Mouse (Mus musculus) midbrain, embryonic 13.5 days (tissue): Measurements from ENCODE around the gene Arhgef2. TPM values are rescaled to one million over a fixed set of nuclear protein-coding genes. Genes with fewer than 3 reads are reported as not detected.
"Not testable (repeated sequence)": the region's sequence is repeated elsewhere in the genome, so short reads cannot be mapped to it uniquely, and the experiment has no call there.

Source experiments
- ATAC-seq: fragments of 200-750 bp; cut with Nextera tagmentation; 2 replicates; pipeline ENCODE4 v1.8.0; 2017; ENCODE audit warnings: mild to moderate bottlenecking, moderate TSS enrichment, moderate library complexity
- H3K27ac ChIP-seq: fragments of 300-500 bp; sonication (generic); 2 replicates; pipeline ENCODE4 v1.5.1; 2015; ENCODE audit warnings: inconsistent platforms, mild to moderate bottlenecking, moderate library complexity
- H3K27me3 ChIP-seq: fragments of 300-500 bp; sonication (generic); 2 replicates; pipeline ENCODE4 v1.6.1; 2015; ENCODE audit warnings: mild to moderate bottlenecking, inconsistent platforms
- H3K36me3 ChIP-seq: fragments of 300-500 bp; sonication (generic); 2 replicates; pipeline ENCODE4 v1.6.1; 2015; ENCODE audit warnings: mild to moderate bottlenecking, inconsistent platforms
- H3K4me1 ChIP-seq: fragments of 300-500 bp; sonication (generic); replicated peaks from 2 replicates; pipeline ENCODE4 v1.6.1; 2015; ENCODE audit warnings: inconsistent platforms
- H3K4me2 ChIP-seq: fragments of 300-500 bp; sonication (generic); replicated peaks from 2 replicates; pipeline ENCODE4 v1.6.1; 2015; ENCODE audit warnings: moderate library complexity, mild to moderate bottlenecking, inconsistent platforms
- H3K4me3 ChIP-seq: fragments of 300-500 bp; sonication (generic); replicated peaks from 2 replicates; pipeline ENCODE4 v1.5.1; 2015; ENCODE audit warnings: mild to moderate bottlenecking, inconsistent platforms
- H3K9ac ChIP-seq: fragments of 300-500 bp; sonication (generic); replicated peaks from 2 replicates; pipeline ENCODE4 v1.6.1; 2015; ENCODE audit warnings: mild to moderate bottlenecking, inconsistent platforms
- H3K9me3 ChIP-seq: fragments of 300-500 bp; sonication (generic); 2 replicates; pipeline ENCODE4 v1.6.1; 2016; ENCODE audit warnings: mild to moderate bottlenecking, inconsistent platforms
- WGBS: fragments of 180-500 bp; shearing (Covaris S2); methylation state at CpG from one replicate; pipeline ENCODE4 v1.1.7; 2015; 5-methylcytosine and 5-hydroxymethylcytosine counted together
- polyA plus RNA-seq: library from polyadenylated mRNA; unstranded; fragments of >200 nt; fragmentation: Nextera tagmentation; extraction: Ambion mirVana; gene quantifications from 2 replicates; pipeline ENCODE4 v1.2.1, GENCODE M21; 2015

Gene Arhgef2
- polyA plus RNA-seq, 1 experiment from 2014 or later = 175 TPM

DNA sequence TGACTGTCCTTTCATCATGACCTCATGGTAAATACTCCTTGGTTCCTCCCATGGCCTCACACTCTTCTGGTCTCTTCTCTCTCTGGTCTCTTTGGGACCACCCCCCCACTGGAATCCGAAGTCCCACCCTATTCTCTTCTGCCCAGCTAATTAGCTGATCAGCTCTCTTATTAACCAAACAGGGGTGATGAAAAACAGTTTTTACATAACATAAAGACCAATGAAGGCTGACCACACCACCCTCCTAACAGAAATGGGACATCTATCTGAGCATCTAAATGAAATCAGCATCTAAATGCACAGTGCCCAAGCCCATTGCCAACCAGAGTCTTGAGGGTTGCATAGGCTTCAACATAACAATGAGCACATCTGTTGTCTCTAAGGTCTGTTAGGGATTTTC lies 33.9 kb upstream of the Arhgef2 start:
- Histone ChIP-seq H3K27me3 (no peaks in the 10 kb centered on the region), H3K4me3 (no peak overlapping the region), H3K4me1 (no peaks in the 10 kb centered on the region), H3K4me2 (no peak overlapping the region), H3K9ac (no peak overlapping the region), H3K36me3 (peaks cover 36% of the 10 kb centered on the region), H3K9me3 (no peaks in the 10 kb centered on the region), H3K27ac (no peak overlapping the region)
- ATAC-seq = no peak
- WGBS = 80% methylated on average over 1 of the region's 1 CpGs

DNA sequence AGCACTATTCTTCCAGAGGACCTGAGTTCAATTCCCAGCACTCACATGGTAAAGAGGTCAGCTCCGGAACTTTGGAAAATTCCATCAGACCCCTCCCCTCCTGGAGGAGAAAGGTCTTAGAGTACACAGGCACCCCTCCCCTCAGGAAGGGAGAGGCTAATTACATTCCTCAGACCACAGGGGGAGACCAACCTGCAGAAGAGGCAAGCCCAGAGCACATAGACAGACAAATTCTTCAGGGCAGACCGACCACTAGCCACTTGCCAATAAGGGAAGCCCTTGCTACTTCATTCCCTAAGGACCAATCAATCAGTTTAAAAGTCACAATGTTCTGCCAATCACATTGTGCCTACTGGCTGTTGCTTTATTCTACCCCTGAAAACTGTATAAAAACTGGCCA lies 32.9 kb upstream of the Arhgef2 start:
- no peaks in the 10 kb centered on the region for H3K9me3 ChIP-seq
- no peak overlapping the region for H3K9ac ChIP-seq
- WGBS = 82% methylated on average over 2 of the region's 2 CpGs
- peaks cover 27% of the 10 kb centered on the region for H3K36me3 ChIP-seq
- H3K27me3 ChIP-seq = no peaks in the 10 kb centered on the region
- no peaks in the 10 kb centered on the region for H3K4me1 ChIP-seq
- ATAC-seq = no peak
- H3K4me2 ChIP-seq = no peak overlapping the region
- no peak overlapping the region for H3K4me3 ChIP-seq
- H3K27ac ChIP-seq = no peak overlapping the region

DNA sequence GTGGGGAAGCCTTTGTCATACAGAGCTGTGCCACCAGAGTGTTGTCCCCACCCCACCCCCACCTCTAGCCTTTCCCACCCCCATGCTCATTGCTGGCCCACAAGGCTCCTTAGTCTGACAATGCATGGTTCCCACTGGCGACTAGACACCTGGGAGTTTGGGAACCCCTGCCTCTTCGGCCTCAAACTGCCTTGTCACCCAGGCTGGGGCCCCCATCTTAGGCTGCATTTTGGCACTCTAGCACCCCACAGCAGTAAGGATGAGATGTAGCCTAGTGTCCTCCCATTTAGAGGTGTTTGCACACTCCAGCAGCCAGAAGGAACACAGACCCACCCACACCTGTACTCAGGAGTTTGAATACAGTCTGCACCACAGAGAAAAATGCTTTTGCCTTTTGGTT lies 32.0 kb upstream of the Arhgef2 start:
- Histone ChIP-seq H3K36me3 (peaks cover 17% of the 10 kb centered on the region), H3K4me2 (no peak overlapping the region), H3K4me3 (no peak overlapping the region), H3K9ac (no peak overlapping the region), H3K27ac (no peak overlapping the region), H3K9me3 (no peaks in the 10 kb centered on the region), H3K27me3 (no peaks in the 10 kb centered on the region), H3K4me1 (no peaks in the 10 kb centered on the region)
- WGBS = 94% methylated on average over 2 of the region's 2 CpGs
- ATAC-seq = no peak

DNA sequence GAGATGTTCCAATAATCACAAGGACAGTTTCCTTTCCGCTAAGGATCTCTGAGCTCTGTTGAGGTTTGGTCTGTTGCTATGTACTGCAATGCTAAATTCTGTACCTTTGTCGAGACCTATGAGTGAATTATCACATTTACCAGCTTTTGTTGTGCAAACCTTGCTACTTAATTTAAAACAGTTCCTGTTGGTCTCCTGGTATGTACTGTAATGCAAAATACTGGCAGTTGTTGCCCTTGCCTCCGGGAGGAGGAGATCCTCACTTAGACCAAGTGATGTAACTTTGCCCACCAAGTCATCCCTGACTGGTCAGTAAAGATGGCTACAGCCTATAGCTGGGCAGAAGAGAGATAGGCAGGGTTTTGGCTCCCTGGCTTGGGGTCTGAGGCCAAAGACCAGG lies 30.2 kb upstream of the Arhgef2 start, which contains the start of gene Ssr2:
Ssr2 (plus strand) TSS at position 337 of the 400 bp plus-strand sequence.
- no peak for ATAC-seq
- Histone ChIP-seq H3K27ac (no peak within 1 kb of the TSS), H3K36me3 (no peaks in the 10 kb centered on the region), H3K9me3 (no peaks in the 10 kb centered on the region), H3K9ac (no peak within 1 kb of the TSS), H3K27me3 (no peaks in the 10 kb centered on the region), H3K4me1 (peaks cover 7% of the 10 kb centered on the region), H3K4me2 (no peak within 1 kb of the TSS), H3K4me3 (no peak within 1 kb of the TSS)
- WGBS = 87% methylated on average over 3 of the region's 3 CpGs

DNA sequence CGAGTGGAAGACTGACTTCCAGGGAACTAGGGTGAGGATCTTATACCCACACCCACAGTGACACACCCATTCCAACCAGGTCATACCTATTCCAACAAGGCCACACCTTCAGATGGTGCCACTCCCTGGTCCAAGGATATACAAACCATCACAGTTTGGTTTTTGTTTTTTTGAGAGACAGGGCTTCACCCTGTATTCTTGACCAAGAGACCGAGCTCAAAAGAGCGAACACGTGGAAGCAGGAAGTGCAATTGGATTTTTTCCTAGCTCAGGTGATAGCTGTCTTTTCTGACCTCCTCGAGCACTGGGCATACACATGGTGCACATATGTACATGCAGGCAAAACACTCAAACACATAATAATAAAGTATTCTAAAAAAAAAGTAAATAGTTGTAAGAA lies 27.9 kb upstream of the Arhgef2 start:
- 83% methylated on average over 5 of the region's 5 CpGs for WGBS
- ATAC-seq = not testable (repeated sequence)
- H3K36me3 ChIP-seq = peaks cover 21% of the 10 kb centered on the region

DNA sequence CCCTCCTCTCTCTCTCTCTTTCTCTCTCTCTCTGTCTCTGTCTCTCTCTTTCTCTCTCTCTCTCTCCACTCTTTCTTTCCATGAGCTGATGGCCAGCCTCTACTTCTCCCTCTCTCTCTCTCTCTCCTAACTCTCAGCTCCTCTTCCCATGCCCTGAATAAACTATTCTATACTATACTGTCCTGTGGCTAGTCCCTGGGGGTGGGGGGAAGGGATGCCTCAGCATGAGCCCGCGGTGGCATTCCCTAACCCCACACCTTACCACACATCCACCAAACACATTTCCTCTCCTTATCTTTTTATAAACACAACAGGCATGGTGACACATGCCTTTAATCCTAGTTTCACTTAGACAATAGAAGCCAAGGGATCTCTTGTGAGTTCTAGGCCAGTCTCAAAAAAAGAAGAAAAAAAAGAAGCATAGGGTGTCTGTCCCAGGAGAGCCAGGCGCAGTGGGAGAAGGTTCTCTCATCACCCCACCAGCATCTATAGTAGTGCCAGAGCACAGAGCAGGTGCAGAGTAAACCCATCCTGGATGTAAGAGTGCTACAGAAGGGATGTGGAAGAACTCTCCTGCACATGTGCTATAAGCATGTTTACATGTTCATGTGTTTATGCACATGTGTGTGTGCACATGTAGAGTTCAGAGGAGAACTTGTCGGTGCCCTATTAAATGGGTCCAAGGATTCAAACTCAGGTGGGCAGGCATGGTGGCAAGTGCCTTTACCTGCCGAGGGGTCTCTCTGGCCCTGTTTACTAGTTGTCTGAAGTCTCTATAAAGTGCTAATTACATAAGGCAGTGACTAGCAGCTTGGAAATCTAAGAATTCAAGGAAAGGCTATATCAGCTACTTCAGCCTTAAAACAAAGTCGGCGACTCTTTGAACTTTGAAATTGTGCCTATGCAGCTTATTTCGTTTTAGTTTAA lies 27.0 kb upstream of the Arhgef2 start:
- Histone ChIP-seq H3K36me3 (peaks cover 30% of the 10 kb centered on the region), H3K4me3 (peak overlapping the region; percentile 96), H3K9ac (no peak overlapping the region), H3K4me1 (peaks cover 14% of the 10 kb centered on the region), H3K9me3 (no peaks in the 10 kb centered on the region), H3K27me3 (no peaks in the 10 kb centered on the region), H3K27ac (no peak overlapping the region), H3K4me2 (peak overlapping the region; percentile 97)
- 50% methylated on average over 8 of the region's 8 CpGs for WGBS
- peak; percentile 61 for ATAC-seq

More for the DNA sequence above, 27.9 kb upstream of the Arhgef2 start:
- peaks cover 14% of the 10 kb centered on the region for H3K4me1 ChIP-seq
- H3K27ac ChIP-seq, H3K9ac ChIP-seq, H3K27me3 ChIP-seq, H3K9me3 ChIP-seq, H3K4me2 ChIP-seq, H3K4me3 ChIP-seq: not testable (repeated sequence)

DNA sequence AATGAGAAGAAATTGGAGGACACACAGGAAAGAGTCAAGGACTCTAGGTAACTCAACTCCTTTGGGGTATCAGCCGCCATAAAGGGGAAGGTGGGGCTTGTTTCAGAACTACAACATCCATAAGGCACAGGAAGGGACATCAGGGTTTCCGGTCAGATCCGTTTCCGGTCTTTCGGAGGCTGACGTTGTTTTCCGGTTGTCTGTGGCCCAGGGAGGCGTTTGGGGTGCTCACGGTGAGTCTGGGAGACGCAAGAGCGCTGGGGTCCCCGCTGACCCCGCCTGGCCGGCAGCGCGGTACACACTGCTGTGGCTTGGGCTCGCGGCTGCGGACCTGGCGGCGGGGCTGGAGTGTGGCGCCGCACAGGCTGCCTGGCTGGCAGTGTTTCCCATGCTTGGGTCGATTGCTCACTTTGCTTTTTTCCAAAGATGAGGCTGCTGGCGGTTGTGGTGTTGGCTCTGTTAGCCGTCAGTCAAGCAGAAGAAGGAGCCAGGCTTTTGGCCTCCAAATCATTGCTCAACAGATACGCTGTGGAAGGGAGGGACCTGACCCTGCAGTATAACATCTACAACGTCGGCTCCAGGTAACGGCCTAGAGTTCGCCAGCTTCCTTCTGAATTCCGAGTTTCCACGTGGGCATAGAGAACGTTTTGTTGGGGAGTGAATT lies 26.2 kb upstream of the Arhgef2 start:
- peaks cover 14% of the 10 kb centered on the region for H3K4me1 ChIP-seq
- H3K27ac ChIP-seq = peak overlapping the region; percentile 68
- H3K4me3 ChIP-seq = peak overlapping the region; percentile 96
- peak; percentile 88 for ATAC-seq
- no peaks in the 10 kb centered on the region for H3K9me3 ChIP-seq
- peak overlapping the region; percentile 97 for H3K9ac ChIP-seq
- H3K36me3 ChIP-seq = peaks cover 38% of the 10 kb centered on the region
- no peaks in the 10 kb centered on the region for H3K27me3 ChIP-seq
- under 1% methylated on average over 34 of the region's 34 CpGs for WGBS
- H3K4me2 ChIP-seq = peak overlapping the region; percentile 97

DNA sequence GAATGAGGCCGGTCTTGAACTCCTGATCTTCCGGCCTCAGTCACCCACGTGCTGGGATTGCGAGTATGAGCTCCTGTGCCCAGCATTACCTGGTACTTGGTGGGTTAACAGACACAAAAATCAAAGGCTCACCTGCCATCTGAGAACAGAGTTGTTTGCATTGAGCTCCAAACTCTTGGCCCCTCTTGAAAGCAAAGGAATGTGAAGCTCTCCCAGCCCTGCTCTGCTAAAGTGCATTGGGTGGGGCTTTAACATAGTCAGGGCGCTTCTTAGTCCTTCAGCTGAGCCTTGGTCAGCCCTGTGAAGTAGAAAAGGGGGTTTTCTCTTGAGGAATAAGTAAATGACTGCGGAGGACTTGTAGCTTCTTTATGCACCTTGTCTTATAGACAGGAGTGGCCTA lies 20.0 kb upstream of the Arhgef2 start:
- peaks cover 5% of the 10 kb centered on the region for H3K4me1 ChIP-seq
- no peaks in the 10 kb centered on the region for H3K27me3 ChIP-seq
- peaks cover 77% of the 10 kb centered on the region for H3K36me3 ChIP-seq
- no peak overlapping the region for H3K9ac ChIP-seq
- H3K4me3 ChIP-seq = no peak overlapping the region
- no peak overlapping the region for H3K4me2 ChIP-seq
- 96% methylated on average over 6 of the region's 6 CpGs for WGBS
- ATAC-seq = no peak
- no peak overlapping the region for H3K27ac ChIP-seq
- no peaks in the 10 kb centered on the region for H3K9me3 ChIP-seq

DNA sequence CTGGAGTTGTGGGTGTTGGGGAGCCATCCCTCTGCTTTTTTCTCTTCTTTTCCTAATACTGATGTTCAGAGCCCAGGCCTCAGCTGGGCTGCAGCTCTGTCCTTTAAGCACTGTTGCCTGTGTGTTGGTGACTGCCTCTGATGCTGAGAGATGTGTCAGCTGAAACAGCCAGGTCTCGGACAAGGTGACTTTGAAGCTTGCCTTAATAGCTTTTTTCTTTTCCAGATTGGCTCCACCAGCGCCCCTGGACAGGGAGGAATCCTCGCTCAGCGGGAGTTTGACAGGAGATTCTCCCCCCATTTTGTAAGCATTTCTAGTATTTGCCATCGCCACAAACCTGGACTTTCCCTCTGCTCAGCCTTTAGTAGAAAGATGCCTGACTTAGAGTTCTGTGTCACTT lies 19.1 kb upstream of the Arhgef2 start:
- Histone ChIP-seq H3K4me2 (no peak overlapping the region), H3K4me1 (peaks cover 4% of the 10 kb centered on the region), H3K4me3 (no peak overlapping the region), H3K36me3 (peaks cover 68% of the 10 kb centered on the region), H3K27ac (no peak overlapping the region), H3K27me3 (no peaks in the 10 kb centered on the region), H3K9ac (no peak overlapping the region), H3K9me3 (no peaks in the 10 kb centered on the region)
- no peak for ATAC-seq
- 96% methylated on average over 5 of the region's 5 CpGs for WGBS

DNA sequence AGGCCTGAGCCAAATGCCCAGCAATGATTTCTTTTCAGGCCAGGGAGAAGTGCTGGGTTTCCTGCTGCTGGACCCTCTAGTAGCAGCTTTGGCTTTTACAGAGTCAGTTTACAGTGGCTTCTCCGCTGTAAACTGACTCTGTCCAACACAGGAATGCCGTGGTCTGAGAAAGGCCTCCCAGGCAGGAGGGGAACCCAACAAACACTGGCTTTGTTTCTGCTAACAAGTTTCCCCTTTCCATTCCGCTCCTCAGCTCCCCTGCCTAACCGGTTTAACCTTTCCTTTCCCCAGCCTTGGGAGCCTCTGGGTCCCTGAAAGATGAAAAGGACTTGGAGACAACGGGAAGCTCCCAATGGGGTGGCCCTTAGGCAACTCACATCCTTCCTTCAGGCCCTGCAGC lies 15.5 kb upstream of the Arhgef2 start:
- Histone ChIP-seq H3K9me3 (no peaks in the 10 kb centered on the region), H3K4me1 (peaks cover 6% of the 10 kb centered on the region), H3K36me3 (peaks cover 39% of the 10 kb centered on the region), H3K4me2 (no peak overlapping the region), H3K9ac (no peak overlapping the region), H3K27me3 (no peaks in the 10 kb centered on the region), H3K4me3 (no peak overlapping the region), H3K27ac (no peak overlapping the region)
- ATAC-seq = no peak
- WGBS = 28% methylated on average over 5 of the region's 5 CpGs

DNA sequence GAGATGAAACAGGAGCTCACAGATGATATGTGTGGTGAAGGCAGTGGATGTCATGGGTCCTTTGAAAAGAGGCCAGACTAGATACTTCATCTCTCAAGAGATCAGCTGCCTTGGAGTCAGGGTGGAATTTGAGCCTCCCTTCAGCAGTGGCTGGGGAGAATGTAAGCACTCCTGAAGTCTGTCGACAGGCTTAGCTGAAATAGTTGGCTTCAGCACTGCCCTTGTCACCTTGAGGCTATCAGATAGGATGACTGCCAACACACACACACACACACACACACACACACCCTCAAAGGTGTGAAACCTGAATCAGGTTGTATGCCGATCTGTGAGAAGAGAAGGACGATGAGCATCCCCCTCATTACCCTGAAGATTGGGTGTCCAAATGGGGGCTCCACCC lies 14.7 kb upstream of the Arhgef2 start:
- WGBS = 50% methylated on average over 3 of the region's 3 CpGs
- Histone ChIP-seq H3K4me1 (peaks cover 6% of the 10 kb centered on the region), H3K9ac (no peak overlapping the region; the same call in 1 of the 2 replicates), H3K4me2 (no peak overlapping the region), H3K9me3 (no peaks in the 10 kb centered on the region), H3K27me3 (no peaks in the 10 kb centered on the region), H3K36me3 (peaks cover 32% of the 10 kb centered on the region), H3K27ac (no peak overlapping the region), H3K4me3 (no peak overlapping the region)
- ATAC-seq = no peak

DNA sequence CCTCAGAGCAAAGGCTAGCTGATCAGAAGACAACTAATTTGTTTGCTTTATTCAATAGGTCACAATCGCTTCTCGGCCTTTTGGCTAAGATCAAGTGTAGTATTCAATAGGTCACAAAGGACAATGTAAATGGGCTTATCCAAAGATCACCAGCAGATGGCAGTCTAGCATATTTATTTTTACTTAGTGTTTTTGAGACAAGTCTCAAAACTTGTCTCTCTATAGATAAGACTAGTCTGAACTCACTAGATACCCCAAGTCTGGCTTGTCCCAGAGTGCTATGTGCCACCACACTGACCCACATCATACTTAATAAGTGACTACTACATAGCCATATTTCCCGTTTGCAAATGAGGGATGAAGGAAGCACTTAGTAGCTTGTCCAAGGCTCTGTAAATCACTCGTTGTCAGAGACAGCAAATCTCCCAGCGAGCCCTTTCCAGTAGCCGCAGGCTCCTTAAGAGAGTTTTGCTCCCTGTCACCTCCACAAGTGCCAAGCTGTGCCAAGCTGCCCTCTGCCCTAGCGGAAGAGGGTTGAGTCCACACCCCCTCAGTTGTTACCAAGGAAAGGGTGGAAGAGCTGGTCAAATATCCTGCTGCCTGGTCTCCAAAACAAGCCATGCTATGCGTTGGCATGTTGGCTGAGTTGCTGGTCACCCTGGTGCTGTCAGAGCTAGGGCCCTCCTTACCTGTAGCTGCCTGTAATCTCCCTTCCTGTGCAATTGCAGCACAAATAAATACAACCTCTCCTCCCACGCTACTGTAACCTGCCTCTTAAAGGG lies 13.6 kb upstream of the Arhgef2 start:
- ATAC-seq = 0 out of 2 replicates have a peak, but pooled peaks have one; percentile 11
- 37% methylated on average over 9 of the region's 9 CpGs for WGBS
- H3K4me2 ChIP-seq = no peak overlapping the region
- H3K4me3 ChIP-seq = no peak overlapping the region
- no peak overlapping the region for H3K9ac ChIP-seq
- H3K27me3 ChIP-seq = no peaks in the 10 kb centered on the region
- H3K36me3 ChIP-seq = peaks cover 21% of the 10 kb centered on the region
- H3K27ac ChIP-seq = no peak overlapping the region
- no peaks in the 10 kb centered on the region for H3K9me3 ChIP-seq
- peaks cover 6% of the 10 kb centered on the region for H3K4me1 ChIP-seq
